Mouse (Mus musculus) ovary, adult 2 months (tissue): ENCODE measurements around the gene Pth1r. TPM values are rescaled to one million over a fixed set of nuclear protein-coding genes. Genes with fewer than 3 reads are reported as not detected.

Experiments used
- polyA plus RNA-seq: library from polyadenylated mRNA; depleted of rRNA; stranded (reverse); fragments of >200 nt; gene quantifications from 2 replicates; pipeline ENCODE4 v1.2.3, GENCODE M21; 2012; rRNA removed

Pth1r gene
- 59.6 and 72.7 TPM in 2 replicates for polyA plus RNA-seq

GRCm38 (mm10) chr9:110746961-110747360, at the start of gene Pth1r:
Gene Pth1r (minus strand): TSS chr9:110747145.

GRCm38 (mm10) chr9:110741711-110742294, 5.1 kb downstream of the Pth1r start, which contains the start of gene Myl3:
Gene Myl3 (plus strand): TSS chr9:110741861.

Other genes starting within 250 kb of the Pth1r start
- gene Setd2, start 214.5 kb downstream of the Pth1r start, polyA plus RNA-seq: 37.7 and 65.6 TPM in 2 replicates
- 45.3 and 49.3 TPM in 2 replicates for gene Nradd, start 122.7 kb downstream of the Pth1r start, polyA plus RNA-seq
- gene Nbeal2, start 93.0 kb downstream of the Pth1r start, polyA plus RNA-seq: 31.1 and 34.4 TPM in 2 replicates
- 76.4 and 111 TPM in 2 replicates for gene Ccdc12, start 90.6 kb downstream of the Pth1r start, polyA plus RNA-seq
- gene Myl3, start 5.3 kb downstream of the Pth1r start, polyA plus RNA-seq: 0.15 and 0.35 TPM in 2 replicates
- not detected in 2 replicates for gene Prss42, start 51.0 kb upstream of the Pth1r start, polyA plus RNA-seq
- gene Prss44, start 66.8 kb upstream of the Pth1r start, polyA plus RNA-seq: 0.29 and 0.37 TPM in 2 replicates
- not detected in 2 replicates for gene Prss43, start 79.5 kb upstream of the Pth1r start, polyA plus RNA-seq
- gene Prss45, start 87.4 kb upstream of the Pth1r start, polyA plus RNA-seq: not detected in 2 replicates
- gene Prss46, start 97.4 kb upstream of the Pth1r start, polyA plus RNA-seq: 0.15 and 0.17 TPM in 2 replicates
- gene Prss50, start 110.8 kb upstream of the Pth1r start, polyA plus RNA-seq: 0.09 and 0.17 TPM in 2 replicates
- 42.5 and 54.8 TPM in 2 replicates for gene Als2cl, start 132.7 kb upstream of the Pth1r start, polyA plus RNA-seq
- 5.2 and 7.4 TPM in 2 replicates for gene Tmie, start 133.0 kb upstream of the Pth1r start, polyA plus RNA-seq
- not detected in 2 replicates for gene Fam240a, start 169.7 kb upstream of the Pth1r start, polyA plus RNA-seq
- 1.5 and 2.2 TPM in 2 replicates for gene Tdgf1, start 199.0 kb upstream of the Pth1r start, polyA plus RNA-seq
- 2.1 and 2.5 TPM in 2 replicates for gene Lrrc2, start 204.4 kb upstream of the Pth1r start, polyA plus RNA-seq
- 0.18 and 1.2 TPM in 2 replicates for gene Rtp3, start 243.4 kb upstream of the Pth1r start, polyA plus RNA-seq